Mouse (Mus musculus): ENCODE results near the gene Mmp8. TPM values are rescaled to one million over a fixed set of nuclear protein-coding genes. Genes with fewer than 3 reads are reported as not detected.

Gene Mmp8
- polyA plus RNA-seq, 1 experiment from 2014 or later = 20.0 TPM

DNA sequence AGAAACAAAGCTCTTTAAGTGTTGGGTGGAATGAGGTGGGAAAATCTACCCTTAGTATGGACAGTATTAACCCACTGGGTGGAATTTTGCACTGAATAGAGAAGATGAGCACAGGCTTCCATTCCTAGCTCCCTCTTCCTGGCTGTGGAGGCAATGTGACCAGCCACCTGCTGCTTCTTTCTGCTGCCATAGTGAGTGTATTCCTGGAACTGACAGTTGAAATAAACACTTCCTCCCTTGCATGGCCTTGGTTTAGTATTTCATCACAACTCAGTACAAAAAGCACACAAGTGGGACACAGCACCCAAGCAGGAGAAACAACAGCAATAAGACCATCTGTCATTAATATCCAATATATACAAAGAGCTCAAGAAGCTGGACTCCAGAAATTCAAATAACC, 6.3 kb upstream of the Mmp8 start:
- no peak overlapping the region for H3K4me2 ChIP-seq (ENCODE audit: low read depth, low read length)
- H3K27ac ChIP-seq (ENCODE audit: low read length) = no peak overlapping the region
- no peak overlapping the region for H3K9ac ChIP-seq (ENCODE audit: low read depth, low read length)
- no peaks in the 10 kb centered on the region for H3K36me3 ChIP-seq (ENCODE audit: control insufficient read depth, insufficient read depth)
- no peak for ATAC-seq (ENCODE audit: low read depth)
- no peaks in the 10 kb centered on the region for H3K4me1 ChIP-seq (ENCODE audit: control insufficient read depth, low read depth, low read length)
- H3K4me3 ChIP-seq (ENCODE audit: low read depth, low read length) = no peak overlapping the region
- H3K27me3 ChIP-seq (ENCODE audit: control insufficient read depth, insufficient read depth, low read depth, low read length) = no peaks in the 10 kb centered on the region
- no peaks in the 10 kb centered on the region for H3K9me3 ChIP-seq (replicated peaks; ENCODE audit: control insufficient read depth, low read length)

DNA sequence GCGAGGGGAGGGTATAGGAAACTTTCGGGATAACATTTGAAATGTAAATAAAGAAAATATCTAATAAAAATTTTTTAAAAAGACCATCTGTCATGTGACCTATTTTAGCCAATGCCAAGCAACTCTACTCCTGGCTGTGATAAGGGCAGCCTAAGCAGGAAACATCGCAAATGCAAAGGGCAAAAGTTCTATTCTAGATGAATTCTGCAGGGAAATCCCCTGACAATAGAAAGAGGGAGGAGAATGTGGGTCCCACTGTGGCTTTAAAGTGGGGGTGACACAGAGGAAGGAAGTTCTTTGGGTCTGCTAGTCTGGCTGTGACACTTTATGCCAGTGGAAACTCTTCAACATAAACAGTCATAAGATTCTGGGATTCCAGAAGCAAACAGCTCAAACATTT, 4.7 kb upstream of the Mmp8 start:
- Histone ChIP-seq H3K4me1 (ENCODE audit: control insufficient read depth, low read depth, low read length) (no peaks in the 10 kb centered on the region), H3K36me3 (ENCODE audit: control insufficient read depth, insufficient read depth) (no peaks in the 10 kb centered on the region), H3K27ac (ENCODE audit: low read length) (no peak overlapping the region), H3K9me3 (replicated peaks; ENCODE audit: control insufficient read depth, low read length) (no peaks in the 10 kb centered on the region), H3K4me3 (ENCODE audit: low read depth, low read length) (no peak overlapping the region), H3K27me3 (ENCODE audit: control insufficient read depth, insufficient read depth, low read depth, low read length) (no peaks in the 10 kb centered on the region), H3K9ac (ENCODE audit: low read depth, low read length) (no peak overlapping the region), H3K4me2 (ENCODE audit: low read depth, low read length) (no peak overlapping the region)
- ATAC-seq (ENCODE audit: low read depth) = no peak
- WGBS (ENCODE audit: insufficient replicate concordance) = 43% methylated on average over 3 of the region's 3 CpGs

DNA sequence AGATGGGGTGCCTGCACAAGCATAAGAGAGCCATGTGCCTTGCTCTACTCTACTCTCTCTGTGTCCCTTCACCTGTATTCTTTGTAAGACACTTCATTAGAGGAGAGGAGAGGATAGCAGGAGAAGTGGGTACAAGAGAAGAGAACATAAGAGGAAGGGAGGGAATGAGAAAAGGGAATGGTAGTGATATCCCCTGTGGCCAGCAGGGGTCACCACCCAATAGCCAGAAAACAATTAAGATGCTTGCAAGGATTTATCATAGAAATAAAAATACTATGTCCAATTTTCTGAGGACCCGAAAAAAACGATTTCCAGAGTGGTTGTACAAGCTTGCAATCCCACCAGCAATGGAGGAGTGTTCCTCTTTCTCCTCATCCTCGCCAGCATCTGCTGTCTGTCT, 3.9 kb upstream of the Mmp8 start:
- 23% methylated on average over 3 of the region's 3 CpGs for WGBS (ENCODE audit: insufficient replicate concordance)
- no peaks in the 10 kb centered on the region for H3K4me1 ChIP-seq (ENCODE audit: control insufficient read depth, low read depth, low read length)
- ATAC-seq (ENCODE audit: low read depth) = no peak
- H3K27ac ChIP-seq (ENCODE audit: low read length) = no peak overlapping the region
- H3K4me3 ChIP-seq (ENCODE audit: low read depth, low read length) = no peak overlapping the region
- H3K9me3 ChIP-seq (replicated peaks; ENCODE audit: control insufficient read depth, low read length) = no peaks in the 10 kb centered on the region
- H3K4me2 ChIP-seq (ENCODE audit: low read depth, low read length) = no peak overlapping the region
- no peaks in the 10 kb centered on the region for H3K36me3 ChIP-seq (ENCODE audit: control insufficient read depth, insufficient read depth)
- H3K9ac ChIP-seq (ENCODE audit: low read depth, low read length) = no peak overlapping the region
- H3K27me3 ChIP-seq (ENCODE audit: control insufficient read depth, insufficient read depth, low read depth, low read length) = no peaks in the 10 kb centered on the region

DNA sequence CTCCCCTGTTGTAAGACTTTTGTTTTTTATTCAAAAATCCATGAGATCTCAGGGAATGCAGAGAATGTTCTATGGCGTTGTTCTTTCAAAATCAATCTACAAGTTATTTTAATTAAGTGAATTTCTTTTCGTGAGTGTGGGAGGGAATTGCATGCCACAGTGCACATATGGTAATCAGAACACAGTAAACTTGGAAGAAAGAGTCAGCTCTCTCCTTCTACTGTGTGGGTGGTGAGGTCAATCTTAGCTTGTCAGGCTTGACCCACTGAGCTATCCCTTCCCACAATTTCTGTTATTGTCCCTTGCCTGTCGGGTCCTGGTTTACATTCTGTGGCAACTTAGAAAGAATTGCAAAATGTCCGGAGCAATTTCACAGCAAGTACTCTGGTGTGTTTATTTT, 1.8 kb downstream of the Mmp8 start:
- H3K36me3 ChIP-seq (ENCODE audit: control insufficient read depth, insufficient read depth) = no peaks in the 10 kb centered on the region
- 53% methylated on average over 4 of the region's 4 CpGs for WGBS (ENCODE audit: insufficient replicate concordance)
- no peak overlapping the region for H3K9ac ChIP-seq (ENCODE audit: low read depth, low read length)
- H3K4me1 ChIP-seq (ENCODE audit: control insufficient read depth, low read depth, low read length) = no peaks in the 10 kb centered on the region
- no peaks in the 10 kb centered on the region for H3K9me3 ChIP-seq (replicated peaks; ENCODE audit: control insufficient read depth, low read length)
- H3K4me2 ChIP-seq (ENCODE audit: low read depth, low read length) = no peak overlapping the region
- H3K27me3 ChIP-seq (ENCODE audit: control insufficient read depth, insufficient read depth, low read depth, low read length) = no peaks in the 10 kb centered on the region
- H3K27ac ChIP-seq (ENCODE audit: low read length) = no peak overlapping the region
- no peak overlapping the region for H3K4me3 ChIP-seq (ENCODE audit: low read depth, low read length)
- ATAC-seq (ENCODE audit: low read depth) = no peak

DNA sequence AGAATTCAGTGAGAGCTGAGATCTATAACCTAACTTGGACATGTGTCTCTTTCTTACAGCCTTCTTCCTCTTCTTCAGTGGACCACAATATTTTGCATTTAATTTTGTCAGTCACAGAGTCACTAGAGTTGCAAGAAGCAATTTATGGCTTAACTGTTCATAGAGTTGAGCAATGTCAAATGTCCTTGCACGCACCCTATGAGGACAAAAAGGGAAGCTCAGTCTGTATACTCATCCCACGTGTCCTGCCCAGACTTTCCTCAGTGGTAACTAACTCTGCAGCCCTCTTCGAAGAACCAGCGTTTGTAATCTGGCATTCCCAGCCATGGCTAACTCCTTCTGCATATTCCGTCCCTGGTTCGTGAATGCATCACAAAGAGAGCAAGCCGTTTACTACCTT, 9.1 kb downstream of the Mmp8 start:
- no peaks in the 10 kb centered on the region for H3K4me1 ChIP-seq (ENCODE audit: control insufficient read depth, low read depth, low read length)
- WGBS (ENCODE audit: insufficient replicate concordance) = 33% methylated on average over 7 of the region's 7 CpGs
- no peak overlapping the region for H3K9ac ChIP-seq (ENCODE audit: low read depth, low read length)
- no peaks in the 10 kb centered on the region for H3K27me3 ChIP-seq (ENCODE audit: control insufficient read depth, insufficient read depth, low read depth, low read length)
- H3K36me3 ChIP-seq (ENCODE audit: control insufficient read depth, insufficient read depth) = no peaks in the 10 kb centered on the region
- no peaks in the 10 kb centered on the region for H3K9me3 ChIP-seq (replicated peaks; ENCODE audit: control insufficient read depth, low read length)
- no peak overlapping the region for H3K4me3 ChIP-seq (ENCODE audit: low read depth, low read length)
- ATAC-seq (ENCODE audit: low read depth) = peak; percentile 60; the same call in 1 of the 2 replicates
- H3K4me2 ChIP-seq (ENCODE audit: low read depth, low read length) = no peak overlapping the region
- no peak overlapping the region for H3K27ac ChIP-seq (ENCODE audit: low read length)

DNA sequence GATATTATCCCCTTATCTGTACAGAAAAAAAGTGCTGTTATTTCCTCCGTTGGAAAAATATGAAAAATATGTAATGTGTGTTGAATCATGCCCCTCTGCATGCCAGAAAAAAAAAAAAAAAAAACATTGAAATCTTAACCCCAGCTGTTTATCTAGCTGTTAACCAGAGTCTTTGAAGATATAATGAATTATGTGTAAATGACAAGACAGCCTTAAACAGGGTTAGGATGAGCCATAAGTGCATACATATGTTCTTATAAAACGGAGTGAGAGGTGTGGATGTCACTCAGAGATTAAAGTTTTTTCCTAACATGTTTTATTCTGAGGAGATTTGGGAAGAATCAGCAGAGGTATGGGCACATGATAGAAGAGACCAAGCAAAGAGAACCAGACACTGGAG, 9.7 kb downstream of the Mmp8 start:
- H3K27me3 ChIP-seq (ENCODE audit: control insufficient read depth, insufficient read depth, low read depth, low read length) = no peaks in the 10 kb centered on the region
- H3K36me3 ChIP-seq (ENCODE audit: control insufficient read depth, insufficient read depth) = no peaks in the 10 kb centered on the region
- no peak overlapping the region for H3K4me3 ChIP-seq (ENCODE audit: low read depth, low read length)
- no peaks in the 10 kb centered on the region for H3K9me3 ChIP-seq (replicated peaks; ENCODE audit: control insufficient read depth, low read length)
- no peaks in the 10 kb centered on the region for H3K4me1 ChIP-seq (ENCODE audit: control insufficient read depth, low read depth, low read length)
- no peak for ATAC-seq (ENCODE audit: low read depth)
- no peak overlapping the region for H3K4me2 ChIP-seq (ENCODE audit: low read depth, low read length)
- no peak overlapping the region for H3K27ac ChIP-seq (ENCODE audit: low read length)
- no peak overlapping the region for H3K9ac ChIP-seq (ENCODE audit: low read depth, low read length)
- WGBS (ENCODE audit: insufficient replicate concordance) = 37% methylated on average over 2 of the region's 2 CpGs

DNA sequence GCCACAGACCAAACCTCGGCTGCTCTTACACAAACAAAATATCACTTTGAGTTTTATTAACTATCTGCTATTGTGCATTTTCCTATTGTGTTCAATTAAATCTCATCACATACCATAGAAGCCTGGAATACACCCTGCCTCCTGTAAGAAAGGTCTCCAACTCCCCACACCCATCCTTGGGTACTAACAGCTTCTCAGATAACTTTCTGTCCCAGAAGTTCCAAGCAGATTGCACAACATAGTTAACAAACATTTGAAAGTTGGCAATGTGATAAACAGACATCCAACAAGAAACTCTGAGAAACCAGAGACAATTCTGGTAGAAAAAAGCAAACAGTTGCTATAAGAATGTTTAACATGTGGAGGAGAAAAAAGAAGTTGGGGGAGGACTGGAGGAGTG, 12.2 kb downstream of the Mmp8 start:
- H3K9me3 ChIP-seq (replicated peaks; ENCODE audit: control insufficient read depth, low read length) = no peaks in the 10 kb centered on the region
- no peak overlapping the region for H3K27ac ChIP-seq (ENCODE audit: low read length)
- ATAC-seq (ENCODE audit: low read depth) = no peak
- no peaks in the 10 kb centered on the region for H3K36me3 ChIP-seq (ENCODE audit: control insufficient read depth, insufficient read depth)
- no peaks in the 10 kb centered on the region for H3K27me3 ChIP-seq (ENCODE audit: control insufficient read depth, insufficient read depth, low read depth, low read length)
- 81% methylated on average over 1 of the region's 1 CpGs for WGBS (ENCODE audit: insufficient replicate concordance)
- H3K9ac ChIP-seq (ENCODE audit: low read depth, low read length) = no peak overlapping the region
- H3K4me2 ChIP-seq (ENCODE audit: low read depth, low read length) = no peak overlapping the region
- no peak overlapping the region for H3K4me3 ChIP-seq (ENCODE audit: low read depth, low read length)
- no peaks in the 10 kb centered on the region for H3K4me1 ChIP-seq (ENCODE audit: control insufficient read depth, low read depth, low read length)

DNA sequence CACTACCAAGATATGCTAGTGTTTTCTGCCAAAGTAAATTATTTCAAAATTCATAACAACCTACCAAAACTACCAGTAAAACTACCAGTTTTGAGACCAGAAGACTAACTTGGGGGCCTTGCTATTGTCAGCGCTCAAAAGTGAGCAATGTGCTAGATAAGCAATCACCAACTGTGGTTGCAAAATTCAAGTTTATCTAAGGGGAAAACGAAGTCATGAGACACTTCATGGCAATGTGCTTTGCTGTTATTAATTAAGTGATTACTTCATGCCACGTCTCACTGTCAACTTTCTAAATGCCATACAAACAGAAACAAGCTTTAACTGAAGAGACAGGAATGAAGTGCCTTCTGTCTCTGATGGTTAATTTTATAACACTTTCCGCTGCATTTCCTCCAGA, 12.9 kb downstream of the Mmp8 start, which contains the start of gene Mmp27:
Gene Mmp27, plus strand, starts transcription at position 235 of the 400 bp plus-strand sequence.
- no peak within 1 kb of the TSS for H3K4me2 ChIP-seq (ENCODE audit: low read depth, low read length)
- H3K27ac ChIP-seq (ENCODE audit: low read length) = no peak within 1 kb of the TSS
- no peak within 1 kb of the TSS for H3K9ac ChIP-seq (ENCODE audit: low read depth, low read length)
- H3K4me3 ChIP-seq (ENCODE audit: low read depth, low read length) = no peak within 1 kb of the TSS
- no peaks in the 10 kb centered on the region for H3K9me3 ChIP-seq (replicated peaks; ENCODE audit: control insufficient read depth, low read length)
- 0 out of 2 replicates have a peak, but pooled peaks have one; percentile 41 for ATAC-seq (ENCODE audit: low read depth)
- no peaks in the 10 kb centered on the region for H3K36me3 ChIP-seq (ENCODE audit: control insufficient read depth, insufficient read depth)
- 31% methylated on average over 4 of the region's 4 CpGs for WGBS (ENCODE audit: insufficient replicate concordance)
- H3K4me1 ChIP-seq (ENCODE audit: control insufficient read depth, low read depth, low read length) = no peaks in the 10 kb centered on the region
- no peaks in the 10 kb centered on the region for H3K27me3 ChIP-seq (ENCODE audit: control insufficient read depth, insufficient read depth, low read depth, low read length)

DNA sequence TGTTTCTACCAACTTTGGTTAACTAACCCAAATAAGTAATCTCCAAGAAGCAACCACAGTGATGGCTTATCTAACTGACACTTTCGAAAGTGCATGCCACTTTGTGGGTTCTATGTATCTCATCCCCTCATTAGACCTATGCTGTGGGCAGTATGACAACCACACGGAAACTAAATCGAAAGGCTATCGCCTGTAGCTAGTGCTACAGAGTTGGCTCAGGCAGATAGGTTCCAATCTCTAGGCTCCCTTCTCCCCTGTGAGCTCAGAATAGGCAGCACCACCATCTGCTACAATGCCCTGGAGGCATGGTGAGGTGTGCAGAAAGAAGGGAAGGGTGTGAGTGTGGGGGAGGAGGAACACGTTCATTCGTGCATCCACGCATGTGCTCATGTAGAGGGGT, 13.9 kb downstream of the Mmp8 start:
- peak; percentile 30; the same call in 1 of the 2 replicates for ATAC-seq (ENCODE audit: low read depth)
- Histone ChIP-seq H3K9me3 (replicated peaks; ENCODE audit: control insufficient read depth, low read length) (no peaks in the 10 kb centered on the region), H3K9ac (ENCODE audit: low read depth, low read length) (no peak overlapping the region), H3K4me2 (ENCODE audit: low read depth, low read length) (no peak overlapping the region), H3K36me3 (ENCODE audit: control insufficient read depth, insufficient read depth) (no peaks in the 10 kb centered on the region), H3K4me1 (ENCODE audit: control insufficient read depth, low read depth, low read length) (no peaks in the 10 kb centered on the region), H3K27ac (ENCODE audit: low read length) (no peak overlapping the region), H3K4me3 (ENCODE audit: low read depth, low read length) (no peak overlapping the region), H3K27me3 (ENCODE audit: control insufficient read depth, insufficient read depth, low read depth, low read length) (no peaks in the 10 kb centered on the region)
- WGBS (ENCODE audit: insufficient replicate concordance) = 33% methylated on average over 7 of the region's 7 CpGs
